Mouse (Mus musculus) forebrain, embryonic 14.5 days (tissue): ENCODE results near the gene Spocd1. TPM values are rescaled to one million over a fixed set of nuclear protein-coding genes. Genes with fewer than 3 reads are reported as not detected.
A peak's percentile ranks its signal among the peaks of the same experiment; 100 is the strongest.

Experiments
- ATAC-seq: fragments of 200-750 bp; cut with Nextera tagmentation; 2 replicates; pipeline ENCODE4 v1.8.0; 2017; ENCODE audit warnings: mild to moderate bottlenecking, moderate library complexity
- DNase-seq: peaks from one replicate; pipeline ENCODE4 v3.0.0-alpha.2; 2015; ENCODE audit warnings: low spot score
- H3K27ac ChIP-seq: fragments of 300-500 bp; sonication (generic); 2 replicates; pipeline ENCODE4 v1.5.1; 2014; ENCODE audit warnings: low read depth, mild to moderate bottlenecking, control low read depth, low read length, moderate library complexity
- H3K27me3 ChIP-seq: fragments of 300-500 bp; sonication (generic); replicated peaks from 2 replicates; pipeline ENCODE4 v1.6.1; 2014; ENCODE audit warnings: low read length, control low read depth, mixed read lengths; ENCODE audit not compliant: control insufficient read depth, insufficient read depth
- H3K36me3 ChIP-seq: fragments of 300-500 bp; sonication (generic); 2 replicates; pipeline ENCODE4 v1.6.1; 2014; ENCODE audit warnings: low read length, control low read depth; ENCODE audit not compliant: control insufficient read depth, insufficient read depth
- H3K4me1 ChIP-seq: fragments of 300-500 bp; sonication (generic); 2 replicates; pipeline ENCODE4 v1.6.1; 2014; ENCODE audit warnings: antibody characterized with exemption, low read length, control low read depth; ENCODE audit not compliant: control insufficient read depth, insufficient read depth
- H3K4me2 ChIP-seq: fragments of 300-500 bp; sonication (generic); 2 replicates; pipeline ENCODE4 v1.6.1; 2014; ENCODE audit warnings: mild to moderate bottlenecking, control low read depth, low read length
- H3K4me3 ChIP-seq: fragments of 300-500 bp; sonication (generic); 2 replicates; pipeline ENCODE4 v1.5.1; 2014; ENCODE audit warnings: low read depth, low read length, control low read depth
- H3K9ac ChIP-seq: fragments of 300-500 bp; sonication (generic); 2 replicates; pipeline ENCODE4 v1.6.1; 2014; ENCODE audit warnings: mild to moderate bottlenecking, low read length, control low read depth, moderate library complexity
- H3K9me3 ChIP-seq: fragments of 300-500 bp; sonication (generic); replicated peaks from 2 replicates; pipeline ENCODE4 v1.6.1; 2016; ENCODE audit warnings: low read length, control low read depth, mixed read lengths; ENCODE audit not compliant: control insufficient read depth
- WGBS: fragments of 180-500 bp; shearing (Covaris S2); extraction: QIAGEN DNeasy Blood & Tissue Kit; methylation state at CpG from one replicate; pipeline ENCODE4 v1.1.7; 2014; 5-methylcytosine and 5-hydroxymethylcytosine counted together
- polyA plus RNA-seq: library from polyadenylated mRNA; unstranded; fragments of >200 nt; fragmentation: Nextera tagmentation; extraction: Ambion mirVana; gene quantifications from 2 replicates; pipeline ENCODE4 v1.2.1, GENCODE M21; 2014

Gene Spocd1
- polyA plus RNA-seq, 1 experiment from 2014 or later, result not detected

DNA sequence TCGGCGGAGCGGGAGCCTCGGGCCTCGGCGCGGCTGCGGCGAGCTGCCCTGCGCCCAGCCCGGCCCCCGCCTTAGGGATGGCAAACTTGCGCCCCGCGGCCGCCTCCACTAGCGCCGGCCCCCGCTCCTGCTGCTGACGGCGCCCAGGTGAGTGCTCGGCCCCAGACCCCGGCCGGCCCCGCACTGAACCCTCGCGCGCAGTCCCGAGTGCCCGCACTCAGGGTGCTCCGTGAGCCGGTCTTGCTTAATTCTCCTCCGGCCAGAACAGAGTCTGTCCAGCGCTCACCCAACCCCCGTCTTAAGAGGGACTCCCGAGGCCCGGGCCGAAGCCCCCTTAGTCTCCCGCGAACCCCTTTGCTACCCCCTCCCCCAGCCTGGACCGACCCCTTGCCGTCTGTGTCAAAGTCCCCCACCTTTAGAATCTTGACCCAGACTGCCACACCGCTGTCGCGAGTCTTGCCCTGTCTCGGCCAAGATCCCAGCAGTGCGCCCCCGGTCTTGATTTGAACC is 56.2 kb downstream of the Spocd1 start:
- H3K36me3 ChIP-seq, result no peaks in the 10 kb centered on the region
- peak overlapping the region; percentile 87 for H3K9ac ChIP-seq
- H3K27ac ChIP-seq, result peak overlapping the region; percentile 84
- peaks cover 58% of the 10 kb centered on the region for H3K4me1 ChIP-seq
- peaks cover 7% of the 10 kb centered on the region; the same call in 1 of the 2 replicates for H3K27me3 ChIP-seq
- peak overlapping the region; percentile 72 for H3K4me3 ChIP-seq
- ATAC-seq, result no peak
- peak overlapping the region; percentile 84 for H3K4me2 ChIP-seq
- H3K9me3 ChIP-seq, result no peaks in the 10 kb centered on the region
- under 1% methylated on average over 48 of the region's 48 CpGs for WGBS
- DNase-seq, result no peak

- Histone ChIP-seq H3K9ac (peak overlapping the region; percentile 87), H3K4me2 (peak overlapping the region; percentile 84), H3K27ac (peak overlapping the region; percentile 84), H3K4me3 (peak overlapping the region; percentile 72), H3K27me3 (peaks cover 7% of the 10 kb centered on the region; the same call in 1 of the 2 replicates), H3K9me3 (no peaks in the 10 kb centered on the region), H3K36me3 (no peaks in the 10 kb centered on the region), H3K4me1 (peaks cover 59% of the 10 kb centered on the region)
- ATAC-seq, result peak; percentile 29; the same call in 1 of the 2 replicates
- WGBS, result under 1% methylated on average over 53 of the region's 58 CpGs
- peak; percentile 81 for DNase-seq
Measured at GRCm38 (mm10) chr4:129985671-129986441, 56.8 kb downstream of the Spocd1 start.

DNA sequence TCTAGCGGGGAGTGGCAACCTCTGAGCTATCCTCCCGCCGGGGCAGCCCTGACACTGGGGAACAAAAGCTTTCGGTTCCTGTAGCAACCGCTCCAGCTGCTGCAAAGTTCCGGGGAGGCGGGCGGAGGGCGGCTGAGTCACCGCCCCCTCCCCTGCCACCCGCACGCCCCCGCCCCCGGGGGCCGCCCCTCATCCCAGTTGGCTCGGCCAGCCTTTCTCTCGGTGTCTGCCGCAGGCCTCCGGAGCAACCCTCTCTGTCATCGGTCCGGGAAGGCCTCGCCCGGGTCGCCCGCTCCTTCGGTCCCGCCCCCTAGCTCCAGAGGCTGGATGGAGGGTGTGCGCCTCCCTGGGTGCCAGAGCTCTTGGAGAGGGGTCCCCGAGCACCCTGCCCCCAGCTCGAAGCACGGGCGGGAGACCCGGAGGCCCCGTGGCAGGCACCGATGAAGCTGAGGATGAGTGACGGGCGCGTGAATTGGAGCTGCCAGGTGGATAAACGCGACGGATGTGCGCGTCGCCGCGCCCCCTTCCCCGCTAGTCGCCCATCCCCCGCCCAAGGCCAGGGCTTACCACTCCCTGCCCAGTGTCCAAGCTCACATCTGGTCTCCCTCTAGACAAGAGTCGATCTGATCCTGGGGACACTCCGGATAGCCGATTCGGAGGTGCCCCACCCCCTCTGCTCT is 58.9 kb downstream of the Spocd1 start:
- DNase-seq (peak; percentile 67), ATAC-seq (peak; percentile 18; the same call in 1 of the 2 replicates)
- Histone ChIP-seq H3K36me3 (peaks cover 12% of the 10 kb centered on the region), H3K9me3 (no peaks in the 10 kb centered on the region), H3K9ac (peak overlapping the region; percentile 67), H3K4me1 (peaks cover 43% of the 10 kb centered on the region), H3K4me2 (peak overlapping the region; percentile 84), H3K27ac (peak overlapping the region; percentile 44), H3K27me3 (peaks cover 7% of the 10 kb centered on the region; the same call in 1 of the 2 replicates), H3K4me3 (peak overlapping the region; percentile 38)
- 1% methylated on average over 41 of the region's 53 CpGs for WGBS

- H3K9me3 ChIP-seq, result no peaks in the 10 kb centered on the region
- peaks cover 7% of the 10 kb centered on the region; the same call in 1 of the 2 replicates for H3K27me3 ChIP-seq
- DNase-seq, result peak; percentile 58
- H3K36me3 ChIP-seq, result peaks cover 17% of the 10 kb centered on the region
- peaks cover 36% of the 10 kb centered on the region for H3K4me1 ChIP-seq
- H3K27ac ChIP-seq, result no peak overlapping the region
- no peak overlapping the region for H3K9ac ChIP-seq
- H3K4me2 ChIP-seq, result no peak overlapping the region
- no peak for ATAC-seq
- no peak overlapping the region for H3K4me3 ChIP-seq
- WGBS, result 28% methylated on average over 4 of the region's 4 CpGs
Measured at GRCm38 (mm10) chr4:129989925-129990324, 60.9 kb downstream of the Spocd1 start.

DNA sequence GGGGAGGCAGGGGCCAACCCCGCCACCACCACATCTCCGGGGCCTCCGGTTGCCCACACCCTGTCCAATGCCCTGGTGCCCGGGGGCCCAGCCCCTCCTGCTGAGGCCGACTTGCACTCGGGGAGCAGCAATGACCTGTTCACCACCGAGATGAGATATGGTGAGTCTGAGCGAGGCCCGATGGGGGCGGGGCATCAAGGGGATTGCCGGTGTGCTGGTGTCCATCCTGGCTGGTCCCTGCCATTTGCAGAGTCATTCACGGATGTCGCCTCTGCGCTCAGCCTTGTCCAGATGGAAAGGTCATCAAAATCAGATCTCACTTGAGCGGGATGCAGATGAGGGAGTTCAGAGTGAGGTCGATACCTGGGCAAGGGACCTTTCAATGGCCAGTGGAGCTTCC is 63.7 kb downstream of the Spocd1 start:
- DNase-seq, result no peak
- Histone ChIP-seq H3K27me3 (no peaks in the 10 kb centered on the region), H3K4me3 (no peak overlapping the region), H3K9me3 (no peaks in the 10 kb centered on the region), H3K9ac (no peak overlapping the region), H3K27ac (no peak overlapping the region), H3K36me3 (peaks cover 20% of the 10 kb centered on the region), H3K4me1 (peaks cover 23% of the 10 kb centered on the region), H3K4me2 (no peak overlapping the region)
- 83% methylated on average over 16 of the region's 16 CpGs for WGBS
- ATAC-seq, result no peak

DNA sequence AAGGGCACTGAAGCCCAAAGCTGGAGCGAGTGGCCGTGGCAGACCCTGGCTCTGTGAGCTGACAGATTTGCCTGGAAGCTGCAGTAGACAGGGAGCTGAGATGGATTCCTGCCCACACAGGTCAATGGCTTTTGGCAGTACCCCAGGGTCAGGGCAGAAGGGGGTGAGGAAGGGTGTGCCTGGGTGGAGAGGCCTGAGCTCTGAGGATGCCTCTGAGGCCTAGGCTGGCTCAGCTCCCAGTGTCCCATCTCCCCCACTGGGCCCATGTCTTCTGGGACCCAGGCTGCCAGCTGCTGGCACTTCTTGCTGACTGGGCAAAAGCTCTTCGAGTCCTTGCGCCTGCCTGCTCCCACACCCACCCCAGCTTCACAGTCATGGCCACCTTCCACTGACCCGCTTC is 64.2 kb downstream of the Spocd1 start:
- Histone ChIP-seq H3K9me3 (no peaks in the 10 kb centered on the region), H3K4me1 (peaks cover 20% of the 10 kb centered on the region), H3K4me3 (no peak overlapping the region), H3K27me3 (no peaks in the 10 kb centered on the region), H3K4me2 (no peak overlapping the region), H3K27ac (no peak overlapping the region), H3K36me3 (peaks cover 20% of the 10 kb centered on the region), H3K9ac (no peak overlapping the region)
- 89% methylated on average over 5 of the region's 5 CpGs for WGBS
- no peak for DNase-seq
- no peak for ATAC-seq

DNA sequence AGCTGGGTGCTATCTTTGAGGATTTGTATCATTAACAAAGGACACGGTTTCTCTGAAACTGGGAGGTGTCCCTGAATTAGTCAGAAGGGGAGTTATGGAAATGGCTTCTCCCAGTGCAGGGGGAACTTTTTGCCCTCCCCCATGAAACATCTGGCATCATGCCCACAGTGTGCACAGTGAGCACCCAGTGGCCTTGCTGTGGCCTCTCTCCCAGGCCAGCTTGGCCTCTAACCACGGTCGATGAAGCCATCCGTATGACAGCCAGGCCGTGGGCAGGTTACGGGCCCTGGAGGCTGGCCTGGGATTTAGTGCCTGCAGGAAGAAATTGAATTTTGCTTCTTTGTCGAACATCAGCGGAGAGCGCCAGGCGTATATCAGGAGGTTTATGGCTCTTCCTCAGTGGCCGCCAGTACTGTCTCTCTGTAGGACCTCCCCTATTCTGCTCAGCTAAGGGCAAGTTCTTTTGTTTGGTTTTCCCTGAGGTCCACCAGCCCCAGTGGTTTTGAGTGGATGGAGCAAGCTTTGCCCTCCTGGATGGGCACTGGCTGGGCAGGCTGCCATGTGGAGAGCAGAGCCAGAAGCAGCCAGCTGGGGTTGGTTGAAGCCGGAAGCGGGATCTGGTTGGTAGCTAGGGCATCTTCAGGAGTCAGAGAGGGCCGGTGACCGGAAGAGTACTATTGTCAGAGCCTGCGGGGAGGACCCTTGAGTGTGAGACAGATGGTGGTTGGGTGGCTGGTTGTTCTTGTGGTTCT is 65.1 kb downstream of the Spocd1 start:
- no peak for ATAC-seq
- no peak overlapping the region for H3K4me2 ChIP-seq
- H3K27ac ChIP-seq, result peak overlapping the region; percentile 44; the same call in 1 of the 2 replicates
- H3K36me3 ChIP-seq, result peaks cover 27% of the 10 kb centered on the region
- peaks cover 15% of the 10 kb centered on the region for H3K4me1 ChIP-seq
- H3K9ac ChIP-seq, result no peak overlapping the region
- H3K27me3 ChIP-seq, result no peaks in the 10 kb centered on the region
- no peak for DNase-seq
- H3K9me3 ChIP-seq, result no peaks in the 10 kb centered on the region
- 86% methylated on average over 16 of the region's 16 CpGs for WGBS
- H3K4me3 ChIP-seq, result no peak overlapping the region

DNA sequence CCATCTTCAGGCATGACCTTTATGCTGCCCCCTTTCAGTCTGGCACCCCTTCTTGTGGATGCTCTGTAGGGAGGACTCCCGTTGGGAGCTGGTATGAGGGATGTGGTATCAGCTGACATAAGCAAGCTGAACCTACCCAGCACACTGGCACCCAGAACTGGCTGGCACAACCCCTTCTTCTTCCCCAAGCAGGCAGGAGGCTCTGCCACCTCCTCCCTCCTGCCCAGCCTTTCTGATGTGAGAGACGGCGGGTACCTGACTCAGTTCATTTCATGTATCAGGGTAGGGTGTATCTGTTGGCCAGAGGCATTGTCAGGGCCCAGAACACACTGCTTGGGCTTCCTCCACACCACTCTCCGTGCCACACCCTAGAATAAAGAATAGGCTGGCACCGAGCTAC is 65.7 kb downstream of the Spocd1 start:
- Histone ChIP-seq H3K9ac (no peak overlapping the region), H3K9me3 (no peaks in the 10 kb centered on the region), H3K27me3 (no peaks in the 10 kb centered on the region), H3K4me3 (no peak overlapping the region), H3K36me3 (peaks cover 27% of the 10 kb centered on the region), H3K27ac (peak overlapping the region; percentile 44; the same call in 1 of the 2 replicates), H3K4me1 (peaks cover 14% of the 10 kb centered on the region), H3K4me2 (no peak overlapping the region)
- 83% methylated on average over 5 of the region's 5 CpGs for WGBS
- ATAC-seq (no peak), DNase-seq (no peak)
